Mouse (Mus musculus) liver, adult (tissue): ENCODE results near the gene Gm21866.
"Not testable (repeated sequence)": the region's sequence is repeated elsewhere in the genome, so short reads cannot be mapped to it uniquely, and the experiment has no call there.

Experiments used
- GATA4 ChIP-seq: IDR thresholded peaks from 2 replicates; pipeline ENCODE4 v1.6.1; 2014; ENCODE audit warnings: mild to moderate bottlenecking, low read length; ENCODE audit not compliant: insufficient replicate concordance

The Gm21866 gene

DNA sequence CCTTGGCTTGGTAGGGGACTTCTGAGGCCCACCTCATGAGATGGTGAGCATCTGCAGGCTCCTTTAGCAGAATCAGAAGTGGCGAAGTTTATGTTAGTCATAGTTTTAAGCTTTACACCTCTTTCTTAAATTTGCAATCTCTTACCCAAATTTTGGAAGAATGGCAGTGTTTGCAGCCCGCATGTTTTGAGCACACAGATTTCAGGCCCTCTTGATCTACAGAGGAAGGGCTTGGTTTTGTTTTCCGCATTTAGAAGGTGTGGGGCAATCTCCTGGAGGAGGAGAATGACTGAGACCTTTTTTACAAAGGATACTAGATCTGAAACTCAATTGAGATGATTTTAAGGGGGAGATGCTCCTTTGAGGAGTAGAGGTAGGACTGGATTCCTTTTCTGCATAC, at the start of gene Gm21866:
Gene Gm21866, minus strand, starts transcription at position 101 of the 400 bp plus-strand sequence.
- not testable (repeated sequence) for TF ChIP-seq GATA4

GRCm38 (mm10) chrY:13493726-13494125, 28.3 kb upstream of the Gm21866 start, which contains the start of gene Gm20773:
Gm20773 (plus strand) TSS chrY:13494026.
- TF ChIP-seq GATA4 = not testable (repeated sequence)
